Mouse (Mus musculus): ENCODE data around the gene Urgcp. TPM values are rescaled to one million over a fixed set of nuclear protein-coding genes. Genes with fewer than 3 reads are reported as not detected.

The Urgcp gene
- polyA plus RNA-seq, 1 experiment from 2014 or later = 21.6 TPM

GRCm38 (mm10) chr11:5729582-5729981 is 32.6 kb downstream of the Urgcp start:
- no peak overlapping the region for H3K9ac ChIP-seq (ENCODE audit: low read depth, low read length)

DNA sequence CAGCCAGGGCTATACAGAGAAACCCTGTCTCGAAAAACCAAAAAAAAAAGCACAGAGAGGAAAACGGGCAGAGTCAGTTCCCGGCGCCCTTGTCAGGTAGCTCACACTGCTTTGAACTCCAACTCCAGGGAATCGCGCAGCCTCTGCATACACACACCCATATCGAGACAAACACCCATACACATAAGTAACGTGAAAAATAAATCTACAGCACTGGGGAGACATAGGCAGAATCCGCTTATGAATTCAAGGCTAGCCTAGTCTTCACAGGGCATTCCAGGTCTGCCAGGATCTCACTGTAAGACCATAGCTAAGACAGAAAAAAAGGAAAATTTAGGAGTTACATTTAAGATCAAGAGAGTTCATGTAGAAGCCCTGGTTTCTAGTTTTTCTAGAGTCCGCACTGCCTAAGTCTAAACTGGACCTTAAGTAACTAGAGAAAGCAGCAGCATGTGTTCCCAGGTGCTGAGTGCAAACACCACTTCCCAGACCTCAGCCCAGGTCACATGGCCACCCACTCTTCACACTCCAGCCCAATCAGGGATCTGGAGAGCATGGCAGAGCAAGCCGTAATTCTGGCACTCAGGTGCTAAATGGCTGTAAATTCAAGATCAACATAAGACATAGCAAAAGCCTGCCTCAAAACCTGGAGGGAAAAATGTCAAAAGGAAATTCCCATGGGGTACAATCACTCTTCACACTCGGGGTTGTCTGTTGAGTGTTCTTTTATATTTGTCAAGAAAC is 43.4 kb downstream of the Urgcp start:
- Histone ChIP-seq H3K4me3 (ENCODE audit: low read length) (no peak overlapping the region), H3K4me1 (ENCODE audit: control insufficient read depth, insufficient read depth, low read length) (no peaks in the 10 kb centered on the region), H3K4me2 (ENCODE audit: low read depth, low read length) (no peak overlapping the region), H3K9me3 (ENCODE audit: control insufficient read depth, low read length) (no peaks in the 10 kb centered on the region), H3K27me3 (replicated peaks; ENCODE audit: control insufficient read depth, insufficient read depth, low read length) (no peaks in the 10 kb centered on the region), H3K36me3 (ENCODE audit: control insufficient read depth, insufficient read depth, low read length) (peaks cover 29% of the 10 kb centered on the region; the same call in 1 of the 2 replicates), H3K9ac (ENCODE audit: low read depth, low read length) (no peak overlapping the region), H3K27ac (ENCODE audit: low read length) (no peak overlapping the region)
- WGBS = 92% methylated on average over 12 of the region's 12 CpGs
- no peak for ATAC-seq

More at GRCm38 (mm10) chr11:5729582-5729981, 32.6 kb downstream of the Urgcp start:
- H3K9me3 ChIP-seq (ENCODE audit: control insufficient read depth, low read length) = no peaks in the 10 kb centered on the region
- no peak overlapping the region for H3K4me2 ChIP-seq (ENCODE audit: low read depth, low read length)
- no peak overlapping the region for H3K27ac ChIP-seq (ENCODE audit: low read length)
- no peak overlapping the region for H3K4me3 ChIP-seq (ENCODE audit: low read length)
- peaks cover 13% of the 10 kb centered on the region for H3K4me1 ChIP-seq (ENCODE audit: control insufficient read depth, insufficient read depth, low read length)
- 0 out of 2 replicates have a peak, but pooled peaks cover 2% of the 10 kb centered on the region for H3K36me3 ChIP-seq (ENCODE audit: control insufficient read depth, insufficient read depth, low read length)
- ATAC-seq = no peak
- no peaks in the 10 kb centered on the region for H3K27me3 ChIP-seq (replicated peaks; ENCODE audit: control insufficient read depth, insufficient read depth, low read length)
- 90% methylated on average over 9 of the region's 9 CpGs for WGBS

GRCm38 (mm10) chr11:5716938-5717705 is 45.1 kb downstream of the Urgcp start:
- H3K36me3 ChIP-seq (ENCODE audit: control insufficient read depth, insufficient read depth, low read length) = peaks cover 24% of the 10 kb centered on the region; the same call in 1 of the 2 replicates
- 91% methylated on average over 34 of the region's 34 CpGs for WGBS

DNA sequence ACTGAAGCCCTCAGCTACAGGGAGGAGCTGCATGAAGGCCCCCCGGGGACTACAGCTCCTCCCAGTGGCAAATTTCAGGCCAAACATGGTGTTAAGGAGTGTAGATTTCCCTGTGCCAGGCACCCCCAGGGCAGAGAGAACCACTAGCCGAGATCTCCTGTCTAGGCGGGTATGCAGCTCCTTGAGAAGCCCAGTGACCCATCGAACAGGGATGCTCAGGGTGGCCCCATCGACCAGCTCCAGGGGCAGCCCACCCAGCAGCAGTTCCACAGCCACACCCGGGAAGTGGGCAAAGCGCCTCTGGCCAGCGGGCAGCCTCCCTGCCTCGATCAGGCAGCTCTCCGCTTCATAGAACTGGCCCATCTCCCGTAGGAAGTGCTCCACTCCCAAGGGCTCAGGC is 45.9 kb downstream of the Urgcp start:
- no peak overlapping the region for H3K4me2 ChIP-seq (ENCODE audit: low read depth, low read length)
- H3K27me3 ChIP-seq (replicated peaks; ENCODE audit: control insufficient read depth, insufficient read depth, low read length) = no peaks in the 10 kb centered on the region
- H3K4me1 ChIP-seq (ENCODE audit: control insufficient read depth, insufficient read depth, low read length) = no peaks in the 10 kb centered on the region
- H3K9ac ChIP-seq (ENCODE audit: low read depth, low read length) = no peak overlapping the region
- H3K9me3 ChIP-seq (ENCODE audit: control insufficient read depth, low read length) = no peaks in the 10 kb centered on the region
- no peak for ATAC-seq
- WGBS = 86% methylated on average over 11 of the region's 11 CpGs
- H3K27ac ChIP-seq (ENCODE audit: low read length) = no peak overlapping the region
- H3K4me3 ChIP-seq (ENCODE audit: low read length) = no peak overlapping the region
- H3K36me3 ChIP-seq (ENCODE audit: control insufficient read depth, insufficient read depth, low read length) = peaks cover 22% of the 10 kb centered on the region; the same call in 1 of the 2 replicates

More at GRCm38 (mm10) chr11:5716938-5717705, 45.1 kb downstream of the Urgcp start:
- Histone ChIP-seq H3K4me3 (ENCODE audit: low read length) (no peak overlapping the region), H3K4me2 (ENCODE audit: low read depth, low read length) (no peak overlapping the region), H3K9ac (ENCODE audit: low read depth, low read length) (no peak overlapping the region), H3K27ac (ENCODE audit: low read length) (no peak overlapping the region), H3K27me3 (replicated peaks; ENCODE audit: control insufficient read depth, insufficient read depth, low read length) (no peaks in the 10 kb centered on the region), H3K9me3 (ENCODE audit: control insufficient read depth, low read length) (no peaks in the 10 kb centered on the region), H3K4me1 (ENCODE audit: control insufficient read depth, insufficient read depth, low read length) (no peaks in the 10 kb centered on the region)
- ATAC-seq = no peak

- Histone ChIP-seq H3K9ac (ENCODE audit: low read depth, low read length) (no peak within 1 kb of the TSS), H3K9me3 (ENCODE audit: control insufficient read depth, low read length) (no peaks in the 10 kb centered on the region), H3K4me2 (ENCODE audit: low read depth, low read length) (no peak within 1 kb of the TSS), H3K27me3 (replicated peaks; ENCODE audit: control insufficient read depth, insufficient read depth, low read length) (no peaks in the 10 kb centered on the region), H3K4me1 (ENCODE audit: control insufficient read depth, insufficient read depth, low read length) (no peaks in the 10 kb centered on the region), H3K4me3 (ENCODE audit: low read length) (no peak within 1 kb of the TSS), H3K36me3 (ENCODE audit: control insufficient read depth, insufficient read depth, low read length) (peaks cover 22% of the 10 kb centered on the region; the same call in 1 of the 2 replicates), H3K27ac (ENCODE audit: low read length) (no peak within 1 kb of the TSS)
- no peak for ATAC-seq
- 82% methylated on average over 14 of the region's 14 CpGs for WGBS
Measured at GRCm38 (mm10) chr11:5715630-5716105, 46.5 kb downstream of the Urgcp start, which contains the start of gene Mrps24. Gene Mrps24, minus strand, starts transcription at chr11:5715680.

- Histone ChIP-seq H3K9ac (ENCODE audit: low read depth, low read length) (no peak overlapping the region), H3K27ac (ENCODE audit: low read length) (no peak overlapping the region), H3K4me3 (ENCODE audit: low read length) (no peak overlapping the region), H3K9me3 (ENCODE audit: control insufficient read depth, low read length) (no peaks in the 10 kb centered on the region), H3K4me1 (ENCODE audit: control insufficient read depth, insufficient read depth, low read length) (no peaks in the 10 kb centered on the region), H3K4me2 (ENCODE audit: low read depth, low read length) (no peak overlapping the region), H3K36me3 (ENCODE audit: control insufficient read depth, insufficient read depth, low read length) (peaks cover 22% of the 10 kb centered on the region; the same call in 1 of the 2 replicates), H3K27me3 (replicated peaks; ENCODE audit: control insufficient read depth, insufficient read depth, low read length) (no peaks in the 10 kb centered on the region)
- ATAC-seq = no peak
- WGBS = 91% methylated on average over 9 of the region's 9 CpGs
Measured at GRCm38 (mm10) chr11:5715179-5715578, 47.0 kb downstream of the Urgcp start.

DNA sequence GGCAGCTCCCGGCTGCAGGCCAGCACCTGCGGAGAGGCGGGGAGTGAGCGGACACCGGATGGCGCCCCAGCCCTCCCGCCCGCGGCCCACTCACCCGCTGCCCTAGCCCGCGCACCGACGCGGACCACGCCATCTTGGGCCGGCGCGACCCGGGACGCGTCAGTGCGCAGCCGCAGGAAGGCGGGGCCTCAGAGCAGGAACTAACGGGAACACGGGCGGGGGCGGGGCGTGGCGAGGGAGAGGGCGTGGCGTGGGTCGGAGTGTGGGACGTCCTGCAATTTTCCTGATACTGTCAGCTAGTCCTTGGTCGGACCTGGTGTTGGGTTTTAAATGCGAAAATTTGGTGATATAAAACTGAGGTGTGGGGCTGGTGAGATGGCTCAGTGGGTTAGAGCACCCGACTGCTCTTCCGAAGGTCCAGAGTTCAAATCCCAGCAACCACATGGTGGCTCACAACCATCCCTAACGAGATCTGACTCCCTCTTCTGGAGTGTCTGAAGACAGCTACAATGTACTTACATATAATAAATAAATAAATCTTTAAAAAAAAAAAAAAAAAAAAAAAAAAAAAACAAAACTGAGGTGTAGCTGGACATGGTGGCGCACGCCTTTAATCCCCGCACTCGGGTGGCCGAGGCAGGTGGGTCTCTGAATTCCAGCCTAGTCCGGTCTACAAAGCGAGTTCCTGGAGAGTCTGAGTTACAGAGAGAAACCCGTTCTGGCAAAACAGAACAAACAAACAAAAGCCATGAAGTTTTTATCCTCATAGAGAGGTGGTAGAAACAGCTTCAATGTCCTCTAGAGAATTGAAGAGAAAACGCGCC is 54.4 kb downstream of the Urgcp start:
- WGBS = 19% methylated on average over 48 of the region's 50 CpGs

DNA sequence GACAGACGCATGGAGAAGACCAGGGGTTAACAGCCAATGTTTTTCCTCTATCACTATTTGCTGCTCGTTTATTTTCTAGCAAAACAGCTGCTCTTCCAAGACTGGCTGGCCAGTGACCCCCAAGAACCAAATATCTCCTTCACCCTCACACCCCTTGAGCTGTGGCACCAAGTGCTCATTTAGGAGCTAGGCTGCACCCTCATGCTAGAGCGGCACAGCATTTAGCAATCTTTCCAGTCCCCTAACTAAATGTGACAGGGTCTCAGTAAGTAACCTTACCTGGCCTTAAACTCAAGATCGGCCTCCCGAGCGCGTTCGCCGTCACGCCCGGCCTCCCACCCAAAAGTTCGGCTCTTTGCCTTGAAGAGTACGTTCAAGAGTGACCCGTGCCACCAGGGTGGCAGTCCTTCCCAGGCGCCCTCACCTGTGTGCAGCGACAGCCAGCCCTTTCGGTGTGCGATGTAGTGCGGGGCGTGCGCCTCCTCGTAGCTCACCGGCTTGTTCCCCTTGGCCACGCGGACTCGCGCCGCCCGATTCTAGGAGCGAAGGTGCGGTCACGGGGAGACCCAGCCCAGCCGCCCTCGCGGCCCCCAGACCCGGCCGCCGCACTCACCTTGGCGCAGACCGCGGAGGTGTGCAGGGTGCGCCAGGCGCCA is 55.2 kb downstream of the Urgcp start:
- WGBS = under 1% methylated on average over 43 of the region's 43 CpGs
- peak; percentile 82 for ATAC-seq
- H3K4me2 ChIP-seq (ENCODE audit: low read depth, low read length) = peak overlapping the region; percentile 92
- peak overlapping the region; percentile 94 for H3K9ac ChIP-seq (ENCODE audit: low read depth, low read length)
- H3K4me1 ChIP-seq (ENCODE audit: control insufficient read depth, insufficient read depth, low read length) = peaks cover 11% of the 10 kb centered on the region
- H3K4me3 ChIP-seq (ENCODE audit: low read length) = peak overlapping the region; percentile 99
- no peaks in the 10 kb centered on the region for H3K27me3 ChIP-seq (replicated peaks; ENCODE audit: control insufficient read depth, insufficient read depth, low read length)
- peaks cover 7% of the 10 kb centered on the region; the same call in 1 of the 2 replicates for H3K36me3 ChIP-seq (ENCODE audit: control insufficient read depth, insufficient read depth, low read length)
- no peaks in the 10 kb centered on the region for H3K9me3 ChIP-seq (ENCODE audit: control insufficient read depth, low read length)
- H3K27ac ChIP-seq (ENCODE audit: low read length) = peak overlapping the region; percentile 69

More for the DNA sequence above, 54.4 kb downstream of the Urgcp start:
- Histone ChIP-seq H3K9me3 (ENCODE audit: control insufficient read depth, low read length) (no peaks in the 10 kb centered on the region), H3K27ac (ENCODE audit: low read length) (peak overlapping the region; percentile 69), H3K4me1 (ENCODE audit: control insufficient read depth, insufficient read depth, low read length) (peaks cover 11% of the 10 kb centered on the region), H3K4me2 (ENCODE audit: low read depth, low read length) (peak overlapping the region; percentile 92), H3K4me3 (ENCODE audit: low read length) (peak overlapping the region; percentile 99), H3K9ac (ENCODE audit: low read depth, low read length) (peak overlapping the region; percentile 94), H3K27me3 (replicated peaks; ENCODE audit: control insufficient read depth, insufficient read depth, low read length) (no peaks in the 10 kb centered on the region), H3K36me3 (ENCODE audit: control insufficient read depth, insufficient read depth, low read length) (peaks cover 7% of the 10 kb centered on the region; the same call in 1 of the 2 replicates)
- ATAC-seq = peak; percentile 97

Measured in intestine, embryonic 16.5 days (tissue).